Mouse (Mus musculus): ENCODE results near the gene Pkm.

Pkm gene

GRCm38 (mm10) chr9:59716275-59716898 is 60.2 kb downstream of the Pkm start:
- no peak for DNase-seq

GRCm38 (mm10) chr9:59718237-59718636 is 62.1 kb downstream of the Pkm start:
- no peak for DNase-seq

- no peak for DNase-seq
These were observed 65.0 kb downstream of the Pkm start for GRCm38 (mm10) chr9:59721144-59721543.

- peak; percentile 71 for DNase-seq
These were observed 67.0 kb downstream of the Pkm start for GRCm38 (mm10) chr9:59723096-59723657.

- peak; percentile 23 for DNase-seq
These were observed 67.7 kb downstream of the Pkm start for GRCm38 (mm10) chr9:59723791-59724442.

- DNase-seq: no peak
These were observed 69.3 kb downstream of the Pkm start for GRCm38 (mm10) chr9:59725515-59725914.

- no peak for DNase-seq
These were observed 71.6 kb downstream of the Pkm start for GRCm38 (mm10) chr9:59727569-59728286.

Measured in right cerebral cortex, postnatal 25 days (tissue).